Mouse (Mus musculus) forebrain, embryonic 14.5 days (tissue): ENCODE results near the gene H3f3b. TPM values are rescaled to one million over a fixed set of nuclear protein-coding genes. Genes with fewer than 3 reads are reported as not detected.

Source experiments
- ATAC-seq: fragments of 200-750 bp; cut with Nextera tagmentation; 2 replicates; pipeline ENCODE4 v1.8.0; 2017; ENCODE audit warnings: mild to moderate bottlenecking, moderate library complexity
- DNase-seq: peaks from one replicate; pipeline ENCODE4 v3.0.0-alpha.2; 2015; ENCODE audit warnings: low spot score
- H3K27ac ChIP-seq: fragments of 300-500 bp; sonication (generic); 2 replicates; pipeline ENCODE4 v1.5.1; 2014; ENCODE audit warnings: low read depth, mild to moderate bottlenecking, control low read depth, low read length, moderate library complexity
- H3K27me3 ChIP-seq: fragments of 300-500 bp; sonication (generic); replicated peaks from 2 replicates; pipeline ENCODE4 v1.6.1; 2014; ENCODE audit warnings: low read length, control low read depth, mixed read lengths; ENCODE audit not compliant: control insufficient read depth, insufficient read depth
- H3K36me3 ChIP-seq: fragments of 300-500 bp; sonication (generic); 2 replicates; pipeline ENCODE4 v1.6.1; 2014; ENCODE audit warnings: low read length, control low read depth; ENCODE audit not compliant: control insufficient read depth, insufficient read depth
- H3K4me1 ChIP-seq: fragments of 300-500 bp; sonication (generic); 2 replicates; pipeline ENCODE4 v1.6.1; 2014; ENCODE audit warnings: antibody characterized with exemption, low read length, control low read depth; ENCODE audit not compliant: control insufficient read depth, insufficient read depth
- H3K4me2 ChIP-seq: fragments of 300-500 bp; sonication (generic); 2 replicates; pipeline ENCODE4 v1.6.1; 2014; ENCODE audit warnings: mild to moderate bottlenecking, control low read depth, low read length
- H3K4me3 ChIP-seq: fragments of 300-500 bp; sonication (generic); 2 replicates; pipeline ENCODE4 v1.5.1; 2014; ENCODE audit warnings: low read depth, low read length, control low read depth
- H3K9ac ChIP-seq: fragments of 300-500 bp; sonication (generic); 2 replicates; pipeline ENCODE4 v1.6.1; 2014; ENCODE audit warnings: mild to moderate bottlenecking, low read length, control low read depth, moderate library complexity
- H3K9me3 ChIP-seq: fragments of 300-500 bp; sonication (generic); replicated peaks from 2 replicates; pipeline ENCODE4 v1.6.1; 2016; ENCODE audit warnings: low read length, control low read depth, mixed read lengths; ENCODE audit not compliant: control insufficient read depth
- WGBS: fragments of 180-500 bp; shearing (Covaris S2); extraction: QIAGEN DNeasy Blood & Tissue Kit; methylation state at CpG from one replicate; pipeline ENCODE4 v1.1.7; 2014; 5-methylcytosine and 5-hydroxymethylcytosine counted together
- polyA plus RNA-seq: library from polyadenylated mRNA; unstranded; fragments of >200 nt; fragmentation: Nextera tagmentation; extraction: Ambion mirVana; gene quantifications from 2 replicates; pipeline ENCODE4 v1.2.1, GENCODE M21; 2014

Gene H3f3b
- polyA plus RNA-seq, 1 experiment from 2014 or later = 3,081 TPM

- H3K4me2 ChIP-seq = no peak overlapping the region
- H3K27me3 ChIP-seq = no peaks in the 10 kb centered on the region
- ATAC-seq (no peak), DNase-seq (no peak)
- no peak overlapping the region for H3K27ac ChIP-seq
- no peak overlapping the region for H3K9ac ChIP-seq
- peaks cover 47% of the 10 kb centered on the region for H3K36me3 ChIP-seq
- H3K4me1 ChIP-seq = no peaks in the 10 kb centered on the region
- no peaks in the 10 kb centered on the region for H3K9me3 ChIP-seq
- 94% methylated on average over 9 of the region's 9 CpGs for WGBS
- no peak overlapping the region for H3K4me3 ChIP-seq
Measured at GRCm38 (mm10) chr11:116037826-116038225, 10.1 kb upstream of the H3f3b start.

GRCm38 (mm10) chr11:116036671-116037070 is 8.9 kb upstream of the H3f3b start:
- Histone ChIP-seq H3K4me1 (peaks cover 2% of the 10 kb centered on the region), H3K27me3 (no peaks in the 10 kb centered on the region), H3K9me3 (no peaks in the 10 kb centered on the region), H3K36me3 (peaks cover 38% of the 10 kb centered on the region), H3K4me2 (no peak overlapping the region), H3K4me3 (no peak overlapping the region), H3K27ac (no peak overlapping the region), H3K9ac (no peak overlapping the region)
- DNase-seq (no peak), ATAC-seq (no peak)
- WGBS = 94% methylated on average over 3 of the region's 3 CpGs

- no peak overlapping the region for H3K4me3 ChIP-seq
- DNase-seq (no peak), ATAC-seq (no peak)
- H3K9me3 ChIP-seq = no peaks in the 10 kb centered on the region
- H3K27ac ChIP-seq = no peak overlapping the region
- H3K4me2 ChIP-seq = no peak overlapping the region
- no peak overlapping the region for H3K9ac ChIP-seq
- H3K27me3 ChIP-seq = no peaks in the 10 kb centered on the region
- peaks cover 10% of the 10 kb centered on the region for H3K4me1 ChIP-seq
- 94% methylated on average over 6 of the region's 6 CpGs for WGBS
- H3K36me3 ChIP-seq = peaks cover 22% of the 10 kb centered on the region
Measured at GRCm38 (mm10) chr11:116034584-116034983, 6.8 kb upstream of the H3f3b start.

- H3K27ac ChIP-seq = peak overlapping the region; percentile 98
- H3K4me3 ChIP-seq = peak overlapping the region; percentile 70
- H3K4me1 ChIP-seq = peaks cover 12% of the 10 kb centered on the region
- H3K4me2 ChIP-seq = peak overlapping the region; percentile 94
- H3K9me3 ChIP-seq = no peaks in the 10 kb centered on the region
- H3K9ac ChIP-seq = peak overlapping the region; percentile 89
- DNase-seq = peak; percentile 56
- H3K27me3 ChIP-seq = no peaks in the 10 kb centered on the region
- peak; percentile 17 for ATAC-seq
- WGBS = 26% methylated on average over 14 of the region's 14 CpGs
- H3K36me3 ChIP-seq = 0 out of 2 replicates have a peak, but pooled peaks cover 7% of the 10 kb centered on the region
Measured at GRCm38 (mm10) chr11:116030898-116031845, 3.4 kb upstream of the H3f3b start.

GRCm38 (mm10) chr11:116030088-116030897 is 2.5 kb upstream of the H3f3b start, which contains the start of gene Unk:
Gene Unk, plus strand, starts transcription at chr11:116030322.
- Histone ChIP-seq H3K4me3 (peak within 1 kb of the TSS; percentile 70), H3K9me3 (no peaks in the 10 kb centered on the region), H3K9ac (peak within 1 kb of the TSS; percentile 89), H3K27me3 (no peaks in the 10 kb centered on the region), H3K27ac (peak within 1 kb of the TSS; percentile 98), H3K36me3 (0 out of 2 replicates have a peak, but pooled peaks cover 7% of the 10 kb centered on the region), H3K4me2 (peak within 1 kb of the TSS; percentile 94), H3K4me1 (peaks cover 12% of the 10 kb centered on the region)
- ATAC-seq = peak; percentile 96
- peak; percentile 100 for DNase-seq
- under 1% methylated on average over 65 of the region's 67 CpGs for WGBS

GRCm38 (mm10) chr11:116029086-116029865 is 1.5 kb upstream of the H3f3b start:
- H3K27me3 ChIP-seq = no peaks in the 10 kb centered on the region
- 0 out of 2 replicates have a peak, but pooled peaks cover 3% of the 10 kb centered on the region for H3K36me3 ChIP-seq
- peak overlapping the region; percentile 49; the same call in 1 of the 2 replicates for H3K9ac ChIP-seq
- peak overlapping the region; percentile 70 for H3K4me3 ChIP-seq
- DNase-seq (no peak), ATAC-seq (no peak)
- H3K4me1 ChIP-seq = peaks cover 12% of the 10 kb centered on the region
- H3K9me3 ChIP-seq = no peaks in the 10 kb centered on the region
- H3K4me2 ChIP-seq = peak overlapping the region; percentile 49
- WGBS = 90% methylated on average over 6 of the region's 6 CpGs
- H3K27ac ChIP-seq = no peak overlapping the region

GRCm38 (mm10) chr11:116028177-116028865 is 559 bp upstream of the H3f3b start:
- ATAC-seq (no peak), DNase-seq (no peak)
- H3K4me1 ChIP-seq = peaks cover 12% of the 10 kb centered on the region
- H3K36me3 ChIP-seq = peaks cover 5% of the 10 kb centered on the region; the same call in 1 of the 2 replicates
- no peaks in the 10 kb centered on the region for H3K27me3 ChIP-seq
- H3K9ac ChIP-seq = no peak overlapping the region
- H3K27ac ChIP-seq = no peak overlapping the region
- no peaks in the 10 kb centered on the region for H3K9me3 ChIP-seq
- WGBS = 74% methylated on average over 9 of the region's 9 CpGs
- H3K4me2 ChIP-seq = no peak overlapping the region
- H3K4me3 ChIP-seq = no peak overlapping the region
